Mouse (Mus musculus) MEL (cell line): ENCODE data around the gene Zfp36l1. TPM values are rescaled to one million over a fixed set of nuclear protein-coding genes. Genes with fewer than 3 reads are reported as not detected.

Experiments used
- DNase-seq: peaks from one replicate; pipeline ENCODE4 v3.0.0; 2011; ENCODE audit warnings: low read depth, low spot score
- H3K27ac ChIP-seq: 2 replicates; pipeline ENCODE4 v1.5.1; 2012; ENCODE audit warnings: low read depth, mild to moderate bottlenecking, control low read depth, low read length, moderate library complexity; ENCODE audit not compliant: control insufficient read depth
- H3K27me3 ChIP-seq, 2 experiments: fragments of 150-350 bp in 1 of 2; sonication (generic) in 1 of 2; 2 replicates each; pipeline ENCODE4 v1.6.1; 2012; ENCODE audit warnings: low read length in 2 of 2, mild to moderate bottlenecking in 2 of 2, improper control_type of control experiment in 1 of 2, moderate library complexity in 1 of 2; ENCODE audit not compliant: insufficient read depth in 2 of 2, control insufficient read depth in 1 of 2
- H3K36me3 ChIP-seq, 2 experiments: 2 replicates each; pipeline ENCODE4 v1.6.1; 2012 to 2014; ENCODE audit warnings: low read length in 2 of 2, improper control_type of control experiment in 1 of 2, inconsistent platforms in 1 of 2, mild to moderate bottlenecking in 1 of 2; ENCODE audit not compliant: insufficient read depth in 2 of 2, control insufficient read depth in 1 of 2
- H3K4me1 ChIP-seq, 2 experiments: fragments of 150-350 bp in 1 of 2; sonication (generic) in 1 of 2; 2 replicates each; pipeline ENCODE4 v1.6.1; 2012; ENCODE audit warnings: low read length in 2 of 2, improper control_type of control experiment in 1 of 2, mild to moderate bottlenecking in 1 of 2; ENCODE audit not compliant: insufficient read depth in 2 of 2, control insufficient read depth in 1 of 2
- H3K4me3 ChIP-seq, 2 experiments: fragments of 150-350 bp in 1 of 2; sonication (generic) in 1 of 2; 2 replicates each; pipeline ENCODE4 v1.5.1; 2012; ENCODE audit warnings: low read depth in 2 of 2, low read length in 2 of 2, mild to moderate bottlenecking in 2 of 2, moderate library complexity in 2 of 2, control low read depth in 1 of 2, improper control_type of control experiment in 1 of 2; ENCODE audit not compliant: control insufficient read depth in 1 of 2, insufficient read depth in 1 of 2
- H3K79me2 ChIP-seq: 2 replicates; pipeline ENCODE4 v1.6.1; 2012; ENCODE audit warnings: mild to moderate bottlenecking, low read length, moderate library complexity; ENCODE audit not compliant: control insufficient read depth, poor library complexity, insufficient read depth
- H3K9ac ChIP-seq: 2 replicates; pipeline ENCODE4 v1.6.1; 2012; ENCODE audit warnings: low read depth, mild to moderate bottlenecking, control low read depth, low read length, moderate library complexity; ENCODE audit not compliant: control insufficient read depth, poor library complexity, severe bottlenecking
- H3K9me3 ChIP-seq: fragments of 150-350 bp; sonication (generic); replicated peaks from 2 replicates; pipeline ENCODE4 v1.6.1; 2012; ENCODE audit warnings: mild to moderate bottlenecking, low read length, improper control_type of control experiment, moderate library complexity; ENCODE audit not compliant: insufficient read depth
- BHLHE40 ChIP-seq: IDR thresholded peaks from 2 replicates; pipeline ENCODE4 v1.6.1; 2012; ENCODE audit warnings: low read depth, mild to moderate bottlenecking, inconsistent platforms, low read length, improper control_type of control experiment, borderline replicate concordance
- CHD2 ChIP-seq: IDR thresholded peaks from 2 replicates; pipeline ENCODE4 v1.6.1; 2011; ENCODE audit warnings: low read length, improper control_type of control experiment
- CTCF ChIP-seq, 3 experiments: IDR thresholded peaks in 2 of 3; conservative IDR thresholded peaks in 1 of 3; 2 replicates each; pipeline ENCODE4 v1.5.1; 2011 to 2012; ENCODE audit warnings: low read length in 3 of 3, low read depth in 2 of 3, mild to moderate bottlenecking in 2 of 3, improper control_type of control experiment in 1 of 3, inconsistent platforms in 1 of 3, mixed read lengths in 1 of 3, moderate library complexity in 1 of 3; ENCODE audit not compliant: control insufficient read depth in 1 of 3, insufficient read depth in 1 of 3, poor library complexity in 1 of 3, severe bottlenecking in 1 of 3
- E2F4 ChIP-seq: IDR thresholded peaks from 2 replicates; pipeline ENCODE4 v1.6.1; 2011; ENCODE audit warnings: low read depth, low read length, improper control_type of control experiment, borderline replicate concordance
- EP300 ChIP-seq, 2 experiments: IDR thresholded peaks; 2 replicates each; pipeline ENCODE4 v1.6.1; 2011; ENCODE audit warnings: improper control_type of control experiment in 2 of 2, low read length in 2 of 2, low read depth in 1 of 2, mild to moderate bottlenecking in 1 of 2
- ETS1 ChIP-seq: IDR thresholded peaks from 2 replicates; pipeline ENCODE4 v1.6.1; 2012; ENCODE audit warnings: low read depth, mild to moderate bottlenecking, inconsistent platforms, low read length, improper control_type of control experiment, moderate library complexity
- GATA1 ChIP-seq: IDR thresholded peaks from 2 replicates; pipeline ENCODE4 v1.6.1; 2011; ENCODE audit warnings: low read depth, low read length, improper control_type of control experiment
- MAFK ChIP-seq: IDR thresholded peaks from 2 replicates; pipeline ENCODE4 v1.6.1; 2011; ENCODE audit warnings: low read depth, mild to moderate bottlenecking, low read length, improper control_type of control experiment, borderline replicate concordance
- MAX ChIP-seq: IDR thresholded peaks from 2 replicates; pipeline ENCODE4 v1.6.1; 2011; ENCODE audit warnings: low read length, improper control_type of control experiment
- MAZ ChIP-seq: IDR thresholded peaks from 2 replicates; pipeline ENCODE4 v1.6.1; 2012; ENCODE audit warnings: low read depth, mild to moderate bottlenecking, inconsistent platforms, low read length, improper control_type of control experiment
- MYB ChIP-seq: IDR thresholded peaks from 2 replicates; pipeline ENCODE4 v1.6.1; 2011; ENCODE audit warnings: mild to moderate bottlenecking, low read depth, low read length, improper control_type of control experiment
- NELFE ChIP-seq: IDR thresholded peaks from 2 replicates; pipeline ENCODE4 v1.6.1; 2011; ENCODE audit warnings: low read depth, low read length, improper control_type of control experiment
- RAD21 ChIP-seq: IDR thresholded peaks from 2 replicates; pipeline ENCODE4 v1.6.1; 2011; ENCODE audit warnings: mild to moderate bottlenecking, low read depth, low read length, improper control_type of control experiment
- RCOR1 ChIP-seq: IDR thresholded peaks from 2 replicates; pipeline ENCODE4 v1.6.1; 2012; ENCODE audit warnings: low read depth, mild to moderate bottlenecking, inconsistent platforms, low read length, improper control_type of control experiment
- SIN3A ChIP-seq: IDR thresholded peaks from 2 replicates; pipeline ENCODE4 v1.6.1; 2012; ENCODE audit warnings: low read length, improper control_type of control experiment, inconsistent platforms
- TAL1 ChIP-seq: IDR thresholded peaks from 2 replicates; pipeline ENCODE4 v1.6.1; 2012; ENCODE audit warnings: mild to moderate bottlenecking, inconsistent platforms, low read length, moderate library complexity, mixed read lengths
- TBP ChIP-seq: IDR thresholded peaks from 2 replicates; pipeline ENCODE4 v1.8.0; 2011; ENCODE audit warnings: low read depth, low read length, improper control_type of control experiment
- TCF12 ChIP-seq: IDR thresholded peaks from 2 replicates; pipeline ENCODE4 v1.6.1; 2014; ENCODE audit warnings: low read depth, mild to moderate bottlenecking, inconsistent platforms, low read length, improper control_type of control experiment, moderate library complexity
- UBTF ChIP-seq: IDR thresholded peaks from 2 replicates; pipeline ENCODE4 v1.6.1; 2012; ENCODE audit warnings: low read depth, mild to moderate bottlenecking, inconsistent platforms, low read length, improper control_type of control experiment, moderate library complexity, borderline replicate concordance; ENCODE audit not compliant: insufficient read depth
- USF2 ChIP-seq, 2 experiments: IDR thresholded peaks; 2 replicates each; pipeline ENCODE4 v1.6.1; 2011 to 2012; ENCODE audit warnings: improper control_type of control experiment in 2 of 2, low read length in 2 of 2, borderline replicate concordance in 1 of 2, inconsistent platforms in 1 of 2, low read depth in 1 of 2, mild to moderate bottlenecking in 1 of 2; ENCODE audit not compliant: insufficient read depth in 1 of 2
- ZC3H11A ChIP-seq: IDR thresholded peaks from 2 replicates; pipeline ENCODE4 v1.6.1; 2012; ENCODE audit warnings: low read depth, mild to moderate bottlenecking, inconsistent platforms, low read length, improper control_type of control experiment
- ZKSCAN1 ChIP-seq: IDR thresholded peaks from 2 replicates; pipeline ENCODE4 v1.6.1; 2012; ENCODE audit warnings: low read depth, mild to moderate bottlenecking, inconsistent platforms, low read length, improper control_type of control experiment, moderate library complexity
- polyA plus RNA-seq, 2 experiments: library from polyadenylated mRNA; stranded (reverse) in 1 of 2; unstranded in 1 of 2; fragments of >175 nt in 1 of 2; fragments of >200 nt in 1 of 2; gene quantifications; 2 replicates each; pipeline versions ENCODE4 v1.2.1 to v1.2.4; 2012; ENCODE audit warnings: low replicate concordance in 2 of 2, low read depth in 1 of 2; ENCODE audit not compliant: insufficient read length in 2 of 2, insufficient read depth in 1 of 2, missing spikeins in 1 of 2
- total RNA-seq: library from RNA; depleted of rRNA; stranded (reverse); fragments of 300-350 nt; gene quantifications from 2 replicates; pipeline ENCODE4 v1.2.3, GENCODE M21; 2012

The Zfp36l1 gene
- total and polyA plus RNA-seq, 3 experiments, result 1.2 to 22.5 TPM; not detected in 1

DNA sequence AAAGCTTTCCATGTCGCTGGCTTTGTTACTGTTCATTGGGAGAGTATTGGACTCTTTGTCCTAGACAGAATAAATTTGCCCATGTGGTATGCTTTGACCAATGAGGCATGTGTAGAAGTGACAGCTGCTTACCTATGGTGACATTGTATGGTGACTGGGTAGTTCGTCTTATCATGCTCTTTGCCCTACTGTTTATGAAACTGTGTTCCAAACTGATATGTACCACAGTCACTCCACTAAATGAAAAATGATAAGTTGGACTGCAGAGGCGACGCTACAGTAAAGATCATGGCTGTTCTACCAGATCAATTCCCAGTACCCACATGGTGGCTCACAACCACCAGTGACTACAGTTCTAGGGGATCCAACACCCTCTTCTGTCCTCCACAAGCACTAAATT is 24.7 kb downstream of the Zfp36l1 start (continued):
- TF ChIP-seq UBTF (no peak), CTCF (IDR thresholded peaks at IDR 0.05 in 2 of 3, conservative IDR thresholded peaks at IDR 0.05 in 1 of 3; ENCODE audit: control insufficient read depth in 1 of 3, insufficient read depth in 1 of 3, low read depth in 2 of 3, low read length in 3 of 3, poor library complexity in 1 of 3, severe bottlenecking in 1 of 3) (no peak), CHD2 (no peak), E2F4 (no peak), BHLHE40 (no peak), MAX (peak; percentile 63), SIN3A (peak; percentile 57), MYB (no peak), TAL1 (peak; percentile 60), RCOR1 (peak; percentile 8; the same call in 1 of the 2 replicates)
- TF ChIP-seq, all 39 proteins: peak for 13

DNA sequence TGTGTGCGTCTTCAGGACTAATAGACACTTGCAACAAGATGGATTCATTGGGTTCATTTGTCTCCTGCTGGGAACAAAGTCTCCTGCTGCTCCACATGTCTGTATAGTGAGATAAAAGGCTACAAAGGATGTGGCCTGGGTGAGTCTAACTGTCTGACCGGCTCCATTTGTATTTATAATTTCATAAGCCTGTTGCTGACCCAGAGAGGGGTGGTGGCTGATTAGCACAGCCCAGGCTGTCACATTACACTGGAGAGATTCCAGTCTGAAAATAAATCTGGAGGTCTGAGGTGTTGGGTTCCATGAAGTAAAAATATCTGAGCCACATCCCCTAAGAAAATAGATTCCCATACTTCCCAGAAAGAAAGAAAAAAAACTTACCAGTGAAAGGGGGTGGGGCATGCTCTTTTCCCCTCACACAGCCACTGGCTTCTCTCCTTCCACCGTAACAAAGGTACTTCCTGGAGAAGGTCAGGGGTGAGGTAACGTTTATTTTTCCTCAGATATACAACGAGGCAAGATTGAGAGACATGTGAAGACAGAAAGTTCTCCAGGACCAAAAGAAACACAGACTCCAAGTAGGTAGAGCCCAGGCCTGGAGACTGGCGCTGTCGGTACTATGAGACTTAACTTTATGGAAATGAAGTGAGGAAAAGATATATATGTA is 28.2 kb downstream of the Zfp36l1 start:
- H3K4me3 ChIP-seq, result no peak overlapping the region
- H3K27me3 ChIP-seq, result no peaks in the 10 kb centered on the region
- H3K36me3 ChIP-seq, result peaks cover 0 to 29% of the 10 kb centered on the region in 2 experiments; a peak in 2 of 4 replicates
- DNase-seq, result no peak
- peaks cover 13 to 34% of the 10 kb centered on the region in 2 experiments for H3K4me1 ChIP-seq
- no peaks in the 10 kb centered on the region for H3K79me2 ChIP-seq
- H3K9ac ChIP-seq, result no peak overlapping the region
- H3K27ac ChIP-seq, result peak overlapping the region; percentile 42
- TF ChIP-seq TAL1, result peak; percentile 37
- TF ChIP-seq EP300 (IDR thresholded peaks at IDR 0.05; ENCODE audit: low read depth in 1 of 2, low read length in 2 of 2), result no peak
- no peaks in the 10 kb centered on the region for H3K9me3 ChIP-seq

GRCm38 (mm10) chr12:80083937-80084336 is 28.9 kb downstream of the Zfp36l1 start:
- H3K9ac ChIP-seq, result peak overlapping the region; percentile 15
- H3K4me3 ChIP-seq, result 0 out of 4 replicates have a peak overlapping the region, but pooled peaks of 1 of the 2 experiments have one; percentile 1
- no peaks in the 10 kb centered on the region for H3K27me3 ChIP-seq
- H3K27ac ChIP-seq, result peak overlapping the region; percentile 79
- H3K79me2 ChIP-seq, result no peaks in the 10 kb centered on the region
- TF ChIP-seq TCF12 (peak; percentile 70), MYB (peak; percentile 39), NELFE (0 out of 2 replicates have a peak, but pooled peaks have one; percentile 24), RAD21 (no peak), TAL1 (peak; percentile 42), ZC3H11A (no peak), USF2 (IDR thresholded peaks at IDR 0.05; ENCODE audit: borderline replicate concordance in 1 of 2, insufficient read depth in 1 of 2, low read depth in 1 of 2, low read length in 2 of 2) (no peak), SIN3A (peak; percentile 54; the same call in 1 of the 2 replicates), ETS1 (peak; percentile 77), EP300 (IDR thresholded peaks at IDR 0.05; ENCODE audit: low read depth in 1 of 2, low read length in 2 of 2) (peak; percentile 61 to 81), GATA1 (peak; percentile 83), MAZ (peak; percentile 32; the same call in 1 of the 2 replicates), ZKSCAN1 (no peak), TBP (peak; percentile 44; the same call in 1 of the 2 replicates), CHD2 (0 out of 2 replicates have a peak, but pooled peaks have one; percentile 53), RCOR1 (no peak; the same call in 1 of the 2 replicates), MAFK (no peak), UBTF (no peak)
- H3K36me3 ChIP-seq, result peaks cover 0 to 29% of the 10 kb centered on the region in 2 experiments; a peak in 2 of 4 replicates
- peaks cover 13 to 34% of the 10 kb centered on the region in 2 experiments for H3K4me1 ChIP-seq
- peak; percentile 80 for DNase-seq
- H3K9me3 ChIP-seq, result no peaks in the 10 kb centered on the region
